Mouse (Mus musculus) CH12.LX (cell line): ENCODE measurements at regions not wholly inside any gene's neighbourhood (a gene's known extent, or its start where the extent isn't known, plus 50 kb on each side); places are given as distances from the start of the nearest gene placed in this dataset.

Experiments
- BHLHE40 ChIP-seq: IDR thresholded peaks from 2 replicates; pipeline ENCODE4 v1.6.1; 2011; ENCODE audit warnings: mild to moderate bottlenecking, low read depth, low read length, improper control_type of control experiment
- CHD2 ChIP-seq: IDR thresholded peaks from 2 replicates; pipeline ENCODE4 v1.6.1; 2011; ENCODE audit warnings: low read length, improper control_type of control experiment
- EP300 ChIP-seq: IDR thresholded peaks from 2 replicates; pipeline ENCODE4 v1.6.1; 2011; ENCODE audit warnings: low read length, improper control_type of control experiment
- MAZ ChIP-seq: IDR thresholded peaks from 2 replicates; pipeline ENCODE4 v1.6.1; 2012; ENCODE audit warnings: low read depth, mild to moderate bottlenecking, inconsistent platforms, low read length, improper control_type of control experiment, moderate library complexity
- POLR2A ChIP-seq: IDR thresholded peaks from 2 replicates; pipeline ENCODE4 v1.6.1; 2011; ENCODE audit warnings: low read depth, mild to moderate bottlenecking, improper control_type of control experiment, low read length
- POLR2AphosphoS2 ChIP-seq: IDR thresholded peaks from 2 replicates; pipeline ENCODE4 v1.6.1; 2011; ENCODE audit warnings: low read depth, low read length, improper control_type of control experiment
- RCOR1 ChIP-seq: conservative IDR thresholded peaks from 2 replicates; pipeline ENCODE4 v1.6.1; 2012; ENCODE audit warnings: low read depth, mild to moderate bottlenecking, inconsistent platforms, low read length, improper control_type of control experiment
- ZMIZ1 ChIP-seq: IDR thresholded peaks from 2 replicates; pipeline ENCODE4 v1.6.1; 2012; ENCODE audit warnings: low read depth, mild to moderate bottlenecking, inconsistent platforms, low read length, improper control_type of control experiment

GRCm38 (mm10) chr4:31768026-31768626, 195.8 kb upstream of the Map3k7 start:
- TF ChIP-seq BHLHE40 (no peak), MAZ (no peak), EP300 (no peak), POLR2AphosphoS2 (no peak), POLR2A (no peak), ZMIZ1 (no peak), CHD2 (no peak), RCOR1 (no peak)
